Mouse (Mus musculus) skeletal muscle tissue, adult 2 months (tissue): ENCODE measurements around the gene Tgm2.
A peak's percentile ranks its signal among the peaks of the same experiment; 100 is the strongest.

ENCODE experiments used
- DNase-seq: peaks from one replicate; pipeline ENCODE4 v3.0.0-alpha.2; 2012; ENCODE audit warnings: low read depth, low spot score

The Tgm2 gene

GRCm38 (mm10) chr2:158146223-158146622 lies at the start of gene Tgm2:
Gene Tgm2, minus strand, starts transcription at chr2:158146436.
- DNase-seq = peak; percentile 85

- DNase-seq = peak; percentile 56
Measured at GRCm38 (mm10) chr2:158194945-158195640, 48.9 kb upstream of the Tgm2 start.

DNA sequence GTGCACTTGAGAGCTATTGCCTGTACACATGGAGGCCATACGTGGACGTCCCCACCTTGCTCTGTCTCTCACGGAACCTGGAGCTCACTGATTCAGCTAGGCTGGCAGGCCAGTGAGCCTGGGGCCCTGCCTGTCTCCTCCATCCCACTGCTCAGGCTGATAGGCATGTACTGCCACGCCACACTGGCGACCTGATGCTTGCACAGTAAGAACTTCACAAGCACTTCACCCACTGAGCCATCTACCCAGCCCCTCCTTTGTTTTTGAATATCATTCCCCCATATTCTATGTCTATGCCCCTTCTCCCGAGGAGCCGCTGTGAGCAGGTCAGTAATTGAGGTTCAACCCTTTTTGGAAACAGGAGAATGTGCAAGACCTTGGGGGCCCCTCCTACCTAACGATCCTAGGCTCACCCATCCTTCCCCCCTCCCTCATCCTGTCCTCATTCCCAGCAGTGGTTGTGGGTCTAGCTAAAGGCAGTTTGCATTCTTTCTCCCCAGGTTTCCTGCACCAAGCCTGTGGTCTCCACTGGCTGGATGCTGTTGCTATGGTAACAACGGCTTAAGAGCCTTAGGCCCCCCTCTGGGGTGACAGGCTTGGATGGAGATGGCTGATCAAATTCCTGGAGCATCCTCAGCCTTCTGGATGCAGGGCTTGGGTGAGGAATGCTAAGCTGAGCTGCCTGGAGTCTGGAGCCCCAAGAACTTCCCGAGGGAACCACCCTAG lies 47.5 kb upstream of the Tgm2 start:
- no peak for DNase-seq

DNA sequence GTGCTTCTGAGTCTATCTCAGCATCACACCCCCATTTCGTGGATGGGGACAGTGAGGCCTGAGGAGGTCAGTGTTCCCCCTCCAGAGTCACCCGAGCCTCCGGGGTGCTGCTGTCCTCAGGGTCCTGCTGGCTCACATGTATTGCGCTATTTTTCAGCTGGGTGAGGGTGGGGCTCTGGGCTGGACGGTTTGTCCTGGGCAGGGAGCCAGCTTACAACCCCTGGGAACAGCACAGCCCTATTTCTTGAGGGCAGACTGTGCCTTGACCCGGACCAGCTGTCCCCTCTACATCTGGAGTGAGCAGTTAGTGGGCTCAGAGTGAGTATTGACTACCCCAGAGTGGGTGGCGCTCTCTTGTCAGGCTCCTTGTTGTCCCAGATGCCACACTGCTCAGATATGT lies 44.9 kb upstream of the Tgm2 start:
- DNase-seq = peak; percentile 82

GRCm38 (mm10) chr2:158189451-158189850 lies 43.2 kb upstream of the Tgm2 start:
- no peak for DNase-seq

- no peak for DNase-seq
Measured at GRCm38 (mm10) chr2:158186206-158186871, 40.1 kb upstream of the Tgm2 start.

GRCm38 (mm10) chr2:158183266-158183665 lies 37.0 kb upstream of the Tgm2 start:
- DNase-seq = no peak

DNA sequence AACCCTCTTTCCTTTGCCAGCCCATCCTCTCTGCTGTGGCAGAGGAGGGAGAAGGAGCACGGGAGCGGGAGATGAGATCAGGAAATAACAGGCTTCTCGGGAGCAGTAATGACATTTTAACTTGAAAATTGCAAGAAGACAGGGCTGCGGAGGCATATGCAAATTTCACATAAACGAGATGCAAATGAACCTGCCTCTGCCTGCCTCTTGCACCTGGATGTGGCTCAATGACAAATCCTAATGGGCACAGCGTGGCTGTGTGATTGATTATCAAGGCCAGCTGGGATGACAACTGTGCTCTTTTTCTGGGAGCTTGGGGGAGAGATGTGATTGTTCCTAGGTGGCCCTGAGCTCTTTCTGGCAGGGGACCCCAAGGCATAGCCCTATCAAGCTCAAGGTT lies 35.7 kb upstream of the Tgm2 start:
- no peak for DNase-seq

GRCm38 (mm10) chr2:158180797-158181196 lies 34.6 kb upstream of the Tgm2 start:
- DNase-seq = no peak

- DNase-seq = peak; percentile 42
Measured at GRCm38 (mm10) chr2:158179370-158180111, 33.3 kb upstream of the Tgm2 start.

DNA sequence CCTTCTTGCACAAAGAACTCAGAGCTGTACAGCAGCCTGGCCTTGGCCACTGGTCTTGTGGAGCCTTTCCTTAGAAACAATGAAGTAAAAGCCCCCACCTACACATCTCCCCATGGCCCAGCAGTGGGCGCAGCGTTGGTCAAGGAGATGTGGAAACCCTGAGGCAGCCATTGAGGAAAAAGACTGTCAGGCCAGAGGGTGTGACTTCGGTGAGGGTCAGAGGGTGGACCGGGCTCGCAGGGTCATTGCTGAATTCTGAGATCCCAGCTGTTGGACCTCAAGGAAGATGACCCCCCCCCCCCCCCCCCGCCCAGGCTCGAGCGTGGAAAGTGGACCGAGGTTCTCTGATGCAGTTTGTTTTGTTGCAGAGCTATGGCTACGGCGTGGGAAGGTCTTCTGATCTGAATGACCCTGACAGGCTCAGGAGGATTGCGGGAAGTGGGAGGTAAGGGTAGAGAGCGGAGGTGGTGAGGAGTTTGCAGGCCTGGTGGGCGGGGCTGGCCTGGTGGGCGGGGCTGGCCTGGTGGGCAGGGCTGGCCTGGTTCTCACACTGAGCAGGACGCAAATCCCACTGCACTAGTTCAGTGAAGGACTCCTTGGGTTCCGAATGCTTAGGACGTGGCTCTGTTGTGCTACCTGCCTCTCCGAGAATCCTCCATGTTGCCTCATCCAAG lies 32.6 kb upstream of the Tgm2 start:
- no peak for DNase-seq

DNA sequence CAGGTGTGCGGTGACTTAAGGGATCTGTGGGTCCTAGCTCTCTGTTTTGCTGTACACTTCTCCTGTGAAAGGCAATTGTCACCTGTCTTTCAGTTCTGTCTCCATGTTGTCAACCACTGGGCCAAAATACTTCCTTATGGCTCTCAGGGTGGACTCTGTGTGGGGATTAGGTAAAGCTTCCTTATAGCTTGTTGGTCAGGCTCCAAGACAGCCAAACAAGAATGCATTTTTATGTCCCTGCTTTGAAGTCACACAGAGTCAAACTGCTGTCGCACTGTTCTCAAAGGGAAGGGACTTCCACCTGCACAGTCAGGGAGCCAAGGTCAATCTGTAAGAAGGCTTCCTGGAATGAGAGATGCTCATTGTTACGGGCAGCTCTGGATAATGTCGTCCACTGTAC lies 31.9 kb upstream of the Tgm2 start:
- DNase-seq = no peak

GRCm38 (mm10) chr2:158177574-158177973 lies 31.3 kb upstream of the Tgm2 start:
- no peak for DNase-seq

DNA sequence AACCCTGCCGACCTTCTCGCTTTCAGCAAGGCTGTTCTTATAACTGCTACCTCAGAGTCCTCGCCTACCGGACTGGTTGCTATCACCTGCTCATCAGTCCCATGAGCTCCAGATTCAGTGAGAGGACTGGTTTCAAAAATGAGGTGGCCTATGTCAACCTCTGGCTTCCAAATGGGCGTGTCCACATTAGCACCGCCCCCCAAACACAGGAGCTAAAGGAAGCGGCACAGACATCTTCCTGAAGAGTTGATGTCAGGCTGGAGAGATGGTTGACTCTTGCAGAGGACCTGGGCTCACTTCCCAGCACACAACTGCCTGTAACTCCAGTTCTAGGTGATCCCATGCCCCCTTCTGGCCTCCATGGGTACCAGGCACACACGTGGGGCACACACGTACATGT lies 30.5 kb upstream of the Tgm2 start:
- DNase-seq = no peak

DNA sequence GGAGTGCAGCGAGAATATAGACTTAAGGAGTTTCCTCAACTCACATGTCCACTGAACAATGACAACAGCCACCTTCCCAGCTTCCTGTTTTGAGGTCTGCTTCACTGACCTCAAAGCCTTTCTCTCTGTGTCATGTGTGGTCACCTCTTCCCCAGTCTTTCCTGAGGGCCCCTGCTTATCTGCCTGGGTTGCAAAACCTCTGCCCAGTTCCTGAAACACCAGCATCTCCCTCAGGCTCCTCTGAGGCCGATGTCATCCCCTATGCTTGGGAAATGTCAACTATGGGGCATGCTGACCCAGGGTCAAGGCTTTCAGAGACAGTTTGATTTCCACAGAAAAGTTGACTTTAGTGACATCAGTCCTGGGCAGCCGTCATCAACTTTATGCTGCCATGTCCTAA lies 29.2 kb upstream of the Tgm2 start:
- no peak for DNase-seq

- DNase-seq = no peak
Measured at GRCm38 (mm10) chr2:158174958-158175357, 28.7 kb upstream of the Tgm2 start.

DNA sequence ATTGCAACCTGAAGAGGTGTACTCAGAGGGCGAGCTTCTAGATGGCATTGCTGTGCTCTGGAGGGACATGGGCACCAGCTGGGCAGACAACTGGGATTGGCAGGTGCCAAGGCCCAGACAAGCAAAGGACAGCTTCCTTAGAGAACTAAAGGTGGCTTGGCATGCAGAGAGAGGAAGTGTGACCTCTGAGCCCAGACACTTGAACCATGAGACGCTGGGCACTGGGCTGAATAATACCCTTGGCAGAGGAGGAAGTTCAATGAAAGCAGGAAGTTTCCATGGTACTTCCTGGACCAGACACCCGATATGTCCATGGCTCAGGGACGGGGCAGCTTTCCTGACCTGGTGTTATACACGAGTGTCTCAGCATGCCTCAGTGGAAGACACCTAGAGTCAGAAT lies 28.2 kb upstream of the Tgm2 start:
- no peak for DNase-seq

- DNase-seq = no peak
Measured at GRCm38 (mm10) chr2:158170394-158170793, 24.2 kb upstream of the Tgm2 start.

- DNase-seq = no peak
Measured at GRCm38 (mm10) chr2:158169771-158170170, 23.5 kb upstream of the Tgm2 start.

DNA sequence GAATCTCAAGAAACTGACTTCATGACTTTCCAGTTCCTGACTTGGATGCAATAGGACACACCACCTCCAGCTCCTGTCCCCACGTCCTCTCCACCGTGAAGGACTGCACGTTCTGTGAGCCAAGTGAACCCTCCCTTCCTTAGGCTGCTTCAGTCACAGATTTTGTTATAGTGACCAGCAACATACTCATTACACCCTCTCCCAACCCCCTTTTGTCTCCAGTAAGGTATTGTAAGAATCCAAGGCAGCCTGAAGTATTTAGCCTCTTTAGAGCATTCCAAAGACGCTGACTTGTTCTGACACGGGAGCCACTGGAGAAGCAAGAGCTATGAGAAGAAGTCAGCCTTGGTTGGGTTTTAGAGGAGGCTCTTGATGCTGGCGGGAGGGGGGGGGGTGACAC lies 23.1 kb upstream of the Tgm2 start:
- DNase-seq = no peak

DNA sequence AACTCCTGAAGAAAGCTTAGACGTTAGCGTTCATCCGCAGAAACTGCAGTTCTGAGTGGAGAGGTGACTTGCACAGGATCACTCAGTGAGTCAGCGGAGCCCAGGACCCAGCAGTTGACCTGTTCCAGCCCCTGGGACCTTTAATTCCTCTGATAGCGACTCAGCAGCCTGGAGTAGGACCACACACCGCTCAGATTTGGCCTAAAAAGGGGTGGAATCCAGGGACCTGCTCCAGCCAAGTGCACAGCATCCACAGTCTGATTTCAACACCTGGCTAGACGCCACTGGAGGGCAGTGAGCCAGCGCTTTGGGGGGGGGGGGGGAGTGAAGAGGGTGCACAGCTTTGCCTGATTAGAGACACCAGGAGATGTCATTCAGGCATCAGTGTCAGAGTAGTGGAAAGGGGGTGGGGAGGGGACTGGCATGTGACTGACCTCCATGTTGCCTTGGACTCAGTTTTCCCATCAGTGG lies 22.5 kb upstream of the Tgm2 start:
- peak; percentile 52 for DNase-seq
